Mouse (Mus musculus) c-Kit-positive CD71-positive TER-119-negative erythroid progenitor cells, embryonic 14.5 days (primary cell): ENCODE results near the gene Scg3.
"Not testable (repeated sequence)": the region's sequence is repeated elsewhere in the genome, so short reads cannot be mapped to it uniquely, and the experiment has no call there.

Experiments used
- DNase-seq: peaks from one replicate; pipeline ENCODE4 v3.0.0-alpha.2; 2013; ENCODE audit warnings: low read depth

The Scg3 gene

DNA sequence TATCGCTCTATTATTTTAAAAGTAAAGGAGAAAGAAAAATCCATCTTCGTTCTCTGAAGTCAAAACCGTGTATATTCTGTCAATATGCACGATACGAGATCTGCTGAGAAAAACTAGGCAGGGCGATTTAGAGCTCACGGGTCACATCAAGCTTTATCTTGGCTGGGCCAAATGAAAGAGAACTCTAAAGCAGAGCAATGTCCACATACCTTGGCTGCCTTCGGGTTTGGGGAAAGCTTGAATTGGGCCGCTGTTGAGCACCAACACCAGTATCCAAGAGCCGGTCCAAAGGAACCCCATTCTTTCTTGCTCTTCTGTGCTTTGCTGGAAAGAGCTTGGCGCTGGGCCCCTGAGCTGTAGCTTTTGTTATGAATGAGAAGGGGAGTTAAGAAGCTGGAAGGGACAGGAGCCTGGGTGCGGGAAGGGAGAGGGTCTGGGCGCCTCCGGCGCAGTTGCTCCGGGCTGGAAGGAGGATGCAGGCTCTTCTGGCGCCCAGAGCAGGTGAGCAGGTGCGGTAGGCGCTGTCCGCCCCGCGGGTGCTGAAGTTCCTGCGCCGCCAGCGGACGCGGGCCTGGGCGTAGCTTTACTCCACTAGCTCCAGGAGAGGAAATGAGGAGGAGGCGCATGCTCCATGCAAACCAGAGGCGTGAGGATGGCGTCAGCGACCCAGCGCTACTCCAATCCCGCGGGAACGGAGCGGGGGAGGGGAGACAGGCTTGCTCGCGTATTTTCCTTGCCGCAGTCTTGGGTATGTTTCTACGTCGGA is at the start of gene Scg3:
Gene Scg3 (minus strand): TSS at position 631 of the 766 bp plus-strand sequence.
- peak; percentile 2 for DNase-seq

DNA sequence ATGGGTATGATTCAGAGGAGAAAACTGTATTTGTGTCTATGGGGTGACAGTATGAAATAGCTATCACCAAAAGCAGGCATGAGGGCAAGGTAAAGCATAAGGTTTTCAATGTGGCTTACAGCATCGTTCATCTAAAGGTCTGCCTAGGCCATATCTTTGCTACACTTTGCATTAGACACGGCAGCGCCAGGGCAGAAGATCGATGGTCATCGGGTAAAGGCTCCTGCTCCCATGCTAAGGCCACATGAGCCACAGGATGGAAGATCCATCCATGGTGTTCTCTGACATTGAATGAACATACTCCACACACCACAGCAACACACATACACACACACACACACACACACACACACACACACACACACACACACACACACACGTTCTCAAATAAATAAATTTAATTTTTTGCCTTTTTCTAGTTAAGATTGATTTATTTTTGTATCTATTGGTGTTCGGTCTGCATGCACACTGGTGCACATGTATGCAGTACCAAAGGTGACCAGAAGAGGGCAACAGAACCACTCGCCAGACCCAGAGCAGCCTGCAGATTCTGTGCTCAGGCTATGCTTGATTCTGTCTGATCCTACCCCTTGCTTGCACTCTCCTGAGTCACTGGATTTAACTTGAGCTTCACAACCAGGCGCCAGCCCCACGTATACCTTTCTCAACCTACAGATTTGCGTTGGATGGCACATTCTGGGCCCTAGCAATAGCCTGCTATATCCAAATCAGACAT is 36.3 kb upstream of the Scg3 start:
- peak; percentile 24 for DNase-seq

- no peak for DNase-seq
Observed at GRCm38 (mm10) chr9:75719481-75719880, 35.6 kb upstream of the Scg3 start.

DNA sequence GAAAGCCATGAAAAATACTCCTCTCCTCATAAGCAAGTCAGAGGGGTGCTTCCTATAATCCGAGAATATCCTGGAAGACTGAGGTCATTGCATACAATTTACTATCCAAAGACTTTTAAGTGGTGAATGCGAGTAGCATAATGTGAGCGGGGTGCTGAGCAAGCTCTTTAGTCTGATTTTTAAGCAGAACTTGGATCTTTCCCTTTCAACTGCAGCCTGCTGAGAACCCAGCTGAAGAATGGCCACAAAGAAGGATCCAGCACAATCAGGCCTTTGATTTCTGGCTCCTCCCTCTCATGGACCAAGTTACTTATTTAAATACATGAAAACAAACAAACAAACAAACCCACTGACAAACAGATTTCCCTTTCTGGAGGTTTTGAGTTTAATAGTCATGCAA is 916 bp upstream of the Scg3 start:
- DNase-seq: no peak

- DNase-seq: no peak
Observed at GRCm38 (mm10) chr9:75684292-75684691, 436 bp upstream of the Scg3 start.

DNA sequence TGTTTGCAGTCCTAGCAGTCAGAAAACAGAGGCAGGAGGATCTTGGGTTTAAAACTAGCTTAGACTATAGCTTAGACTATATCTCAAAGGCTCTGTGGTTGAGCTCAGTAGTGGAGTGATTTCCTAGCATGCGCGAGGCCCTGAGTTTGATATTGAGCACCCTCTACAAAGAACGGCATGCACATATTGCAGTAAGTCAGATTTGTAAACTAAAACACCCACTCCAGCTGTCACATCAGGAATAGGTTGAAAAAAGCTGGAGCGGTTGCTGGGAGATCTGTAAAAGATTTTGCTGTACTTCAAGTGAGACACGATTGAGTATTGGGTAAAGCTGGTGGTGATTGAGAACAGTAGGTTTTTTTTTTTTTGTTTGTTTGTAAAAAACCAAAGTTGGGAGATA is 3.2 kb downstream of the Scg3 start:
- no peak for DNase-seq

GRCm38 (mm10) chr9:75679629-75680028 is 4.2 kb downstream of the Scg3 start:
- DNase-seq: no peak

DNA sequence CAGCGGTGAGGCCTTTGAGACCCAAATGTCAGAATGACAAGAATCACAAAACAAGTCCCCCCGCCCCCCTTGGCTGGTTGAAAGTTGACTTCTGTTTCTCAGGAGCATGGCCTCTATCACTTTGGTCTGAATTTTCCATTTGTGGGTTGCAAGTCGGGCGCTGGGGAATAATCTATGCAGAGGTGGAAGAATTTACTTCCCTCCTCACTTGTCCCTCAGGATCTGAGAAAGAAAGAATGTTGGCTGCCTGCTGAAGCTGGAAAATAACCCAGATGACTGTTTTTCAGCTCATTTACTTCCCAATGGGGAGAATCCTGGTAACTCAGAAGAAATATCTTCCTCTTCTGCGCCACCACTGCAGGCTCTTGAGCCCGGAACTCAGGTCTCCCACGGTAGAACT is 5.5 kb downstream of the Scg3 start:
- DNase-seq: no peak

- DNase-seq: no peak
Observed at GRCm38 (mm10) chr9:75676226-75676625, 7.6 kb downstream of the Scg3 start.

- no peak for DNase-seq
Observed at GRCm38 (mm10) chr9:75672769-75673168, 11.1 kb downstream of the Scg3 start.

GRCm38 (mm10) chr9:75666612-75667011 is 17.2 kb downstream of the Scg3 start:
- no peak for DNase-seq

DNA sequence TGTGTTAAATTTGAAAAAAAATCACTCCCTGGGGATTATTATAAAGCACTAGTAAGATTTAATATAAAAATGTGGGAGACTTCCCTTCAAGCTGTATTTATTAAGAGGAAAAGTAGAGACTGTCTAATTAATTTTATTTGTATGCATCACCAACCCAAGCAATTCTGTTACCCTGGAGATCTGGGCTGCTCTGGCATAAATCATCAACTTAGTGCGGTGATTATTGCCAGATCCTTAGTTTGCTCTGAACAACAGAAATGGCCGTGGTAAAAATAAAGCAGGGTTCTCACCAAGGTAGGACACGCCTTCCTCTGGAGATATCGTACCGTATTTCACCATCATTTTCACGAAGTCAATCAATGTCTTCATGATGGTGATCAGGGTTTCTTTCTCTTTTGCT is 18.5 kb downstream of the Scg3 start:
- no peak for DNase-seq

DNA sequence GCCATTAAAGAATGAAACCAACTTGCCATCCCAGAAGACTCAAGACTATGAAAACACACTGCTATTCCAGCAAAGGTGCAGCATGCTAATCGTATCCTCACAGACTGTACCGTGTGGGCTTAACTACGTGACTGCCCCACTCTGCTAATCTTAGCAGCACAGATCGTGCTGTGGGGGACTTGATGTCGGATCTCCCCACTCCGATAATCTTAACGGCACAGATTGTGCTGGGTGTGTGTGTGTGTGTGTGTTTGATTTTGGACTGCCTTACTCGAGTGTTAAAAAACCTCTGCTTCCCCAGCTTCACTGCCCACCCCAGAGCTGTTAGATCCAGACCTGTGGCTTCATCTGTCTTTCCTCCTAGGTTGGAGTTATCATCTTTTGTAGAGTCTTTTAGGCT is 22.9 kb downstream of the Scg3 start:
- no peak for DNase-seq

- DNase-seq: not testable (repeated sequence)
Observed at GRCm38 (mm10) chr9:75656456-75656855, 27.4 kb downstream of the Scg3 start.

DNA sequence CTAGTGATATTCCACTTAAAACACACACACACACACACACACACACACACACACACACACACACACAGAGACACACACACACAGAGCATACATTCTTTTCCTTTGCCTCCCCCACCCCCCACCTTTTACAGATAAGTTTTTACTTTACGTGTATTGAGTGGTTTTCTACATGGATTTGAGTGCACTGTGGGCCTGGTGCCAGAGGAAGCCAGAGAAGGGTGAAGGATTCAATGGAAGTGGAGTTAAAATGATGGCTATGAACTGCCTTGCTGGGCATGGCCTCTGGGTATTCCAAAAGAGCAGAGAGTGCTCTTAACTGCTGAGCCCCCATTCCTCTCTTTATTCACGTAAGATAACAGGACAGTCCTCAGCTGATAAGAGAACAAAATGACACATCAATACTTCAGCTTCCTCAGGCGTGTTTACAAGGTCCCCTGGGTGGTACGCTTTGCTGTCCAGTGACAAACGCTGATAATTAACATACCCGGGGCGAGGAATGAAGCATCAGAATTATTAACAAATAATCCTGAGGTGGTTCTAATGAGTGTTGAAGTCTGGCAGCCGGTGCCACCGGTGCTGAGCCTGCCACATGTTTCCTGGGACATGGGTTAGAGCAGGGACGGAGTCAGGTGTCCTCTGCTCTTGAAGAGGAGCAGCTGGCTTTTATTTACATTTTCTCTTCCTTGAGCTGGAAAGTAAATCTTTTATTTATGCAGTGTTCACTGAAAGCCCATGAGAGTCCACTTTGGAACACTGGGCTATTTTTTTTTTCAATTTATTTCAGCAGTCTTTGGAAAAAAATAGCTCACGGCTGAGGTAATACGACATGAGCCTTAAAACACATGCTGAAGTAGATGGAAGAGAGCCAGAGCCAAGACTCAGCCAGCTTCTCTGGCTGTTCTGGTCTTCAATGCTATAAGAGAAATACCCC is 29.6 kb downstream of the Scg3 start:
- no peak for DNase-seq

- no peak for DNase-seq
Observed at GRCm38 (mm10) chr9:75645405-75645804, 38.5 kb downstream of the Scg3 start.

GRCm38 (mm10) chr9:75634226-75634625 is 49.6 kb downstream of the Scg3 start:
- DNase-seq: no peak

GRCm38 (mm10) chr9:75633603-75634002 is 50.3 kb downstream of the Scg3 start:
- DNase-seq: no peak

DNA sequence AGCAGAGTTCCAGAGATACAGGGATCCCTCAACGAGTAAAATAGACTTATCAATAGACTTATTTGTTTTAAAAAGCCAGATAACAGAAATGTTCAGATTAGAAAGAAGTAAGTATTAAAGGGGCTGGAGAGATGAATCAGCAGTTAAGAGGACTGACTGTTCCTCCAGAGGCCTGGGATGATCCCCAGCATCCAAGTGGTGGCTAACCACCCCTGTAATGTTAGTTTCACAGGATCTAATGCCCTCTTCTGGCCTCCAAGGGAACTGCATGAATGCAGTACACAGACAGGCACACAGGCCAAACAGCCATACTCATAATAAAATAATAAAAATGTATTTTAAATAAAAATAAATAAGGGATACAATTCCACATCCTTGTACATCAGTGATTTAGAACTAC is 51.0 kb downstream of the Scg3 start:
- no peak for DNase-seq

DNA sequence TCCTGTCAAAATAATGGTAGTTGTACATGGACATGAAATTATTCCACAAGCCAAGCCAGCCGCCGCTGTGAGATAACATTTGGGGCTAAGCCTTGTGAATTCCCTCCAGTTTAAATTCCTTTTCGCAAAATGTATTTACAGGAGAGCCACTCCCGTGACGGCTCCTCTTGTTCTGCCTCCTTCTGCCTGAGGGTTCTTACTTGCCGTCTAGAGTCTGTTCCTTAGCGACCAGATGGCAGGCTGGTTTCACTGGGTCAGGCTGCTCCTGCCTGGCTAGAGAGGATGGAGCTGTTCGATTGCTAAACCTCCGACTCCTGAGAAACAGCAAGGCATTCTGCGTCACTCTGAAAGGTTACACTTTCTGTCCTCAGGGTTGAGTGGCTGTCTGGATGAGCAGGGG is 51.7 kb downstream of the Scg3 start:
- no peak for DNase-seq

- no peak for DNase-seq
Observed at GRCm38 (mm10) chr9:75630823-75631454, 52.9 kb downstream of the Scg3 start.

GRCm38 (mm10) chr9:75626308-75626604 is 57.6 kb downstream of the Scg3 start:
- no peak for DNase-seq
